Mouse (Mus musculus) kidney, embryonic 14.5 days (tissue): ENCODE data around the gene Ush2a. TPM values are rescaled to one million over a fixed set of nuclear protein-coding genes. Genes with fewer than 3 reads are reported as not detected.

ENCODE experiments used
- ATAC-seq: fragments of 200-750 bp; cut with Nextera tagmentation; 2 replicates; pipeline ENCODE4 v1.8.0; 2017; ENCODE audit warnings: moderate number of reproducible peaks, mild to moderate bottlenecking, moderate TSS enrichment, moderate library complexity; ENCODE audit not compliant: low FRiP score, low TSS enrichment
- H3K27ac ChIP-seq: fragments of 300-500 bp; sonication (generic); 2 replicates; pipeline ENCODE4 v1.5.1; 2014; ENCODE audit warnings: low read depth, mild to moderate bottlenecking, low read length, moderate library complexity, mixed read lengths
- H3K27me3 ChIP-seq: fragments of 300-500 bp; sonication (generic); 2 replicates; pipeline ENCODE4 v1.6.1; 2014; ENCODE audit warnings: mild to moderate bottlenecking, low read length; ENCODE audit not compliant: control insufficient read depth, insufficient read depth
- H3K36me3 ChIP-seq: fragments of 300-500 bp; sonication (generic); 2 replicates; pipeline ENCODE4 v1.6.1; 2014; ENCODE audit warnings: low read length, mixed read lengths; ENCODE audit not compliant: control insufficient read depth, insufficient read depth
- H3K4me1 ChIP-seq: fragments of 300-500 bp; sonication (generic); 2 replicates; pipeline ENCODE4 v1.6.1; 2014; ENCODE audit warnings: low read length, mixed read lengths; ENCODE audit not compliant: control insufficient read depth, insufficient read depth
- H3K4me2 ChIP-seq: fragments of 300-500 bp; sonication (generic); replicated peaks from 2 replicates; pipeline ENCODE4 v1.6.1; 2014; ENCODE audit warnings: low read depth, mild to moderate bottlenecking, low read length
- H3K4me3 ChIP-seq: fragments of 300-500 bp; sonication (generic); 2 replicates; pipeline ENCODE4 v1.5.1; 2014; ENCODE audit warnings: mild to moderate bottlenecking, low read length
- H3K9ac ChIP-seq: fragments of 300-500 bp; sonication (generic); 2 replicates; pipeline ENCODE4 v1.6.1; 2014; ENCODE audit warnings: low read depth, mild to moderate bottlenecking, low read length, moderate library complexity
- H3K9me3 ChIP-seq: fragments of 300-500 bp; sonication (generic); 2 replicates; pipeline ENCODE4 v1.6.1; 2016; ENCODE audit warnings: low read length; ENCODE audit not compliant: control insufficient read depth
- WGBS: fragments of 180-500 bp; shearing (Covaris S2); extraction: QIAGEN DNeasy Blood & Tissue Kit; methylation state at CpG from one replicate; pipeline ENCODE4 v1.1.7; 2014; 5-methylcytosine and 5-hydroxymethylcytosine counted together
- polyA plus RNA-seq: library from polyadenylated mRNA; unstranded; fragments of >200 nt; fragmentation: Nextera tagmentation; extraction: Ambion mirVana; gene quantifications from 2 replicates; pipeline ENCODE4 v1.2.1, GENCODE M21; 2014

The Ush2a gene
- polyA plus RNA-seq, 1 experiment from 2014 or later: 0.23 TPM

DNA sequence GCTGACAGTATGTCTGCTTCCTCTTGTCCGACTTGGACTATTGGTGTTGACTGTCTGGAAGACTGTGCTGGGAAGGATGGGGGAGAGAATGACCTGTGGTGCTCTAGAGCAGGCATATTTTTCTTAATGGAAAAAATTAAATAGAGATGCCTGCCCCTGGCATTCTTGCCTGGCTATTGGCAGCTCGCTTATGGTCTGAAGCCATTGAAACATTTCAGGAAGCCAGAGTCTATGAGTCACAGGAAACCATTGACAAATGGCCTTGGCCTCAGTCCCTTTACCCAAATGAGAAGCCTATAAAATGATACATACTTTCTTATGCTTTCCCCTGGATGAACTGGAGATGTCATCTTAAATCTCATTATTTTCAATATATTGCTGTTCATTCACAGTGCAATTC lies 92.9 kb downstream of the Ush2a start:
- ATAC-seq: no peak
- Histone ChIP-seq H3K27me3 (no peaks in the 10 kb centered on the region), H3K27ac (no peak overlapping the region), H3K9me3 (no peaks in the 10 kb centered on the region), H3K9ac (no peak overlapping the region), H3K36me3 (no peaks in the 10 kb centered on the region), H3K4me3 (no peak overlapping the region), H3K4me1 (no peaks in the 10 kb centered on the region), H3K4me2 (no peak overlapping the region)
- WGBS: 76% methylated on average over 2 of the region's 2 CpGs

- no peaks in the 10 kb centered on the region for H3K36me3 ChIP-seq
- no peak overlapping the region for H3K4me2 ChIP-seq
- H3K27ac ChIP-seq: no peak overlapping the region
- no peaks in the 10 kb centered on the region for H3K4me1 ChIP-seq
- WGBS: 86% methylated on average over 3 of the region's 3 CpGs
- H3K27me3 ChIP-seq: no peaks in the 10 kb centered on the region
- no peak overlapping the region for H3K4me3 ChIP-seq
- H3K9me3 ChIP-seq: no peaks in the 10 kb centered on the region
- H3K9ac ChIP-seq: no peak overlapping the region
- ATAC-seq: no peak
These were observed 101.7 kb downstream of the Ush2a start for GRCm38 (mm10) chr1:188363548-188363947.

DNA sequence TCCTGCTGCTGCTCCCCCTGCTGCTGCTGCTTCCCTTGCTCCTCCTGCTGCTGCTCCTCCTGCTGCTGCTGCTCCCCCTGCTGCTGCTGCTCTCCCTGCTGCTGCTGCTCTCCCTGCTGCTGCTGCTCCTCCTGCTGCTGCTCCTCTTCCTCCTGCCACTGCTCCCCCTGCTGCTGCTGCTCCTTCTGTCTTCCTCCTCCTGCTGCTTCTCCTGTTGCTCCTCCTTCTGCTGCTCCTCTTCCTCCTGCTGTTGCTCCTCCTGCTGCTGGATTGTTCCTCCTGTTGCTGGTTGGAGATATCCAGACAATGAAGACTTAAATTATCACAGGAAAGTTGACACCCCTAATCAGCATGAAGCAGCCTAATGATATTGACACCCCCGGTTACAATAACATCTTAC lies 123.4 kb downstream of the Ush2a start:
- no peak overlapping the region for H3K4me2 ChIP-seq
- H3K4me1 ChIP-seq: no peaks in the 10 kb centered on the region
- no peak overlapping the region for H3K4me3 ChIP-seq
- H3K9ac ChIP-seq: no peak overlapping the region
- H3K27ac ChIP-seq: no peak overlapping the region
- H3K27me3 ChIP-seq: no peaks in the 10 kb centered on the region
- H3K9me3 ChIP-seq: no peaks in the 10 kb centered on the region
- 74% methylated on average over 1 of the region's 1 CpGs for WGBS
- no peak for ATAC-seq
- H3K36me3 ChIP-seq: no peaks in the 10 kb centered on the region

DNA sequence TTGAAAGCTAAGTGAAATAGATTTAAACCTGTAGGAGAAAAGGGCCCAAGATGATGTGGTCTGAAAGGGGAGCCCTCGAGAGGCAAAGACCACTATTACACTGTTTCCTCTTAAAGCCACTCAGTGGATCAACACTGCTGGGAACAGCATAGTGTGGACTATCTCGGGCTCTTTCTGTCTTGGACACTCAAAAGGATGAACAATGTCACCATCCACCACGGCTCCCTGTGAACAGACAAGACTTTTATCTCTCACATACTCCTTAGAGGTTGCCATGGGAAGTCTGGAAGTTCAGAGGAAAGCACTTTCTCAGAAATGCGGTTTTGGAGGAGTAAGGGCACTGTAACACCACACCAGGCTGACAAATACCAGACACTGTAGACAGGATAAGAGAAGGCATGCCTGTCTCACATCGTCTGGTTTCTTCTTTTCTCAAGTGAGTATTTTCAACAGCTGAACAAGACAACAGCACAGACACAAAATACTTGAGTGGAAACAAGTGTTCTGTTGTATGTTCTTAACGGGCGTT lies 124.0 kb downstream of the Ush2a start:
- no peaks in the 10 kb centered on the region for H3K4me1 ChIP-seq
- H3K36me3 ChIP-seq: no peaks in the 10 kb centered on the region
- no peak for ATAC-seq
- H3K9me3 ChIP-seq: no peaks in the 10 kb centered on the region
- no peak overlapping the region for H3K9ac ChIP-seq
- H3K4me3 ChIP-seq: no peak overlapping the region
- H3K27me3 ChIP-seq: no peaks in the 10 kb centered on the region
- H3K27ac ChIP-seq: no peak overlapping the region
- 72% methylated on average over 7 of the region's 7 CpGs for WGBS
- H3K4me2 ChIP-seq: no peak overlapping the region

- Histone ChIP-seq H3K4me1 (no peaks in the 10 kb centered on the region), H3K4me2 (no peak overlapping the region), H3K36me3 (no peaks in the 10 kb centered on the region), H3K27me3 (no peaks in the 10 kb centered on the region), H3K4me3 (no peak overlapping the region), H3K9me3 (no peaks in the 10 kb centered on the region), H3K27ac (no peak overlapping the region), H3K9ac (no peak overlapping the region)
- 81% methylated on average over 3 of the region's 3 CpGs for WGBS
- ATAC-seq: no peak
These were observed 125.5 kb downstream of the Ush2a start for GRCm38 (mm10) chr1:188387321-188387720.

DNA sequence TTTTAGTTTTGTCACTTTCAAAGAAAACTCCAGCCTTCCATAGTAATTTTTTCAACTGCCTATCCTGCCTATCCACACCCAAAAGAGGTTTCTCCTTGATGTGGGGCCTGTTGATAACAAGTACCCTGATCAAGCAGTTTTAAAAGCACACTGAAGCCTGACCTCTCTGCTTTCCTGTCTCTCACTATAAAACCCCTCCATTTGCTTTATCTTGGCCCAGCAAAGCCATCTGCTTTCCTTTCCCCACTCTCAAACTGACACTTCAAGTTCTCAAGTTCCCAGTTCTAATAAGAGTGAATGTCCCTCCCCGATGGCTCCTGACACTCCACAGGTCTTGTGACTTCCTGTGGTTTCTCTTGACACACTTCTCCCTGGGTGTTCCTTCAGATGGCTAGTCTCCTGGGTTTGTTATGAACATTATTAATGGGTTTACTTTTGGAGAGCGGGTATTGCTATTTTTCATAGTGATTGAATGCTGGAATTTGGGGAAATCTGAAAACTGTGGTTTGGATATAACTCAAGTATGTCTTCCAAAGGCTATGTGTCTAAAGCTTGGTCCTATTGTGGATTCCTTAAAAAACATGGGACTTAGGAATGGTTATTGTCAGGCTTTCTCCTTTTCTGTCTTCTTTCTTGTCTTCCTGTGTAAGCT lies 126.1 kb downstream of the Ush2a start:
- no peaks in the 10 kb centered on the region for H3K27me3 ChIP-seq
- no peaks in the 10 kb centered on the region for H3K36me3 ChIP-seq
- WGBS: 26% methylated on average over 2 of the region's 2 CpGs
- ATAC-seq: no peak
- H3K27ac ChIP-seq: no peak overlapping the region
- no peaks in the 10 kb centered on the region for H3K4me1 ChIP-seq
- H3K4me3 ChIP-seq: no peak overlapping the region
- no peaks in the 10 kb centered on the region for H3K9me3 ChIP-seq
- no peak overlapping the region for H3K4me2 ChIP-seq
- H3K9ac ChIP-seq: no peak overlapping the region

- ATAC-seq: no peak
- no peak overlapping the region for H3K27ac ChIP-seq
- H3K4me3 ChIP-seq: no peak overlapping the region
- H3K36me3 ChIP-seq: no peaks in the 10 kb centered on the region
- H3K9ac ChIP-seq: no peak overlapping the region
- H3K9me3 ChIP-seq: no peaks in the 10 kb centered on the region
- WGBS: 68% methylated on average over 6 of the region's 6 CpGs
- H3K27me3 ChIP-seq: no peaks in the 10 kb centered on the region
- no peaks in the 10 kb centered on the region for H3K4me1 ChIP-seq
- no peak overlapping the region for H3K4me2 ChIP-seq
These were observed 128.3 kb downstream of the Ush2a start for GRCm38 (mm10) chr1:188390080-188390479.

GRCm38 (mm10) chr1:188407176-188407575 lies 145.4 kb downstream of the Ush2a start:
- ATAC-seq: no peak
- H3K27ac ChIP-seq: no peak overlapping the region
- WGBS: 92% methylated on average over 4 of the region's 4 CpGs

GRCm38 (mm10) chr1:188407613-188408386 lies 146.0 kb downstream of the Ush2a start:
- H3K27me3 ChIP-seq: no peaks in the 10 kb centered on the region
- H3K9me3 ChIP-seq: no peaks in the 10 kb centered on the region
- no peak overlapping the region for H3K9ac ChIP-seq
- ATAC-seq: no peak
- H3K27ac ChIP-seq: no peak overlapping the region
- no peaks in the 10 kb centered on the region for H3K36me3 ChIP-seq
- H3K4me2 ChIP-seq: no peak overlapping the region
- no peaks in the 10 kb centered on the region for H3K4me1 ChIP-seq
- H3K4me3 ChIP-seq: no peak overlapping the region
- 81% methylated on average over 8 of the region's 8 CpGs for WGBS

More at GRCm38 (mm10) chr1:188407176-188407575, 145.4 kb downstream of the Ush2a start:
- Histone ChIP-seq H3K4me3 (no peak overlapping the region), H3K27me3 (no peaks in the 10 kb centered on the region), H3K36me3 (no peaks in the 10 kb centered on the region), H3K4me2 (no peak overlapping the region), H3K4me1 (no peaks in the 10 kb centered on the region), H3K9me3 (no peaks in the 10 kb centered on the region), H3K9ac (no peak overlapping the region)
